Mouse (Mus musculus): ENCODE results near the gene Pias3. TPM values are rescaled to one million over a fixed set of nuclear protein-coding genes. Genes with fewer than 3 reads are reported as not detected.
"Not testable (repeated sequence)": the region's sequence is repeated elsewhere in the genome, so short reads cannot be mapped to it uniquely, and the experiment has no call there.

The Pias3 gene
- total and polyA plus RNA-seq, 2 experiments from 2014 or later, result 29.8 to 32.9 TPM

DNA sequence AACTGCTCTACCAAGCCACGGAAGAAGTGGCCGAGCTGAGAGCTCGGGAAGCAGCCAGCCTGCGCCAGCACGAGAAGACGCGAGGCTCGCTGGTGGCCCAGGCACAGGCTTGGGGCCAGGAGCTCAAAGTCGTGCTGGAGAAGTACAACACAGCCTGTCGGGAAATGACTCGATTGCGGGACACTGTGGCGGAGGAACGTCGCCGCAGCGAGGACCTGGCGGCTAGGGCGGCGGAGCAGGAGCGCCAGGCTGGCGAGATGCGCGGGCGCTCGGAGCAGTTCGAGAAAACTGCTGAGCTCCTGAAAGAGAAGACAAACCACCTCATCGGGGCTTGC lies 11.4 kb upstream of the Pias3 start:
- Histone ChIP-seq H3K9me3 (ENCODE audit: low read length) (no peaks in the 10 kb centered on the region), H3K27me3 (ENCODE audit: insufficient read depth, low read length) (no peaks in the 10 kb centered on the region; the same call in 1 of the 2 replicates), H3K4me2 (ENCODE audit: low read depth) (peak overlapping the region; percentile 43), H3K9ac (no peak overlapping the region), H3K4me3 (ENCODE audit: low read depth, low read length) (0 out of 2 replicates have a peak overlapping the region, but pooled peaks have one; percentile 5), H3K4me1 (ENCODE audit: insufficient read depth) (peaks cover 7% of the 10 kb centered on the region; the same call in 1 of the 2 replicates), H3K27ac (ENCODE audit: low read depth, low read length) (no peak overlapping the region), H3K36me3 (ENCODE audit: insufficient read depth) (no peaks in the 10 kb centered on the region)
- WGBS, result 33% methylated on average over 28 of the region's 28 CpGs
- DNase-seq (no peak), ATAC-seq (no peak)
- no peak for TF ChIP-seq CTCF (IDR thresholded peaks at IDR 0.05; ENCODE audit: low read depth)

- not testable (repeated sequence) for H3K4me3 ChIP-seq (ENCODE audit: low read depth, low read length); H3K9me3 ChIP-seq (ENCODE audit: low read length); H3K9ac ChIP-seq; H3K4me1 ChIP-seq (ENCODE audit: insufficient read depth); H3K4me2 ChIP-seq (ENCODE audit: low read depth); H3K27me3 ChIP-seq (ENCODE audit: insufficient read depth, low read length); H3K27ac ChIP-seq (ENCODE audit: low read depth, low read length); H3K36me3 ChIP-seq (ENCODE audit: insufficient read depth); ATAC-seq; DNase-seq
- 90% methylated on average over 5 of the region's 5 CpGs for WGBS
These were observed 10.1 kb upstream of the Pias3 start for GRCm38 (mm10) chr3:96686057-96686456.

GRCm38 (mm10) chr3:96688854-96689253 lies 7.3 kb upstream of the Pias3 start:
- 87% methylated on average over 11 of the region's 11 CpGs for WGBS
- H3K4me2 ChIP-seq (ENCODE audit: low read depth), result no peak overlapping the region
- no peaks in the 10 kb centered on the region; the same call in 1 of the 2 replicates for H3K27me3 ChIP-seq (ENCODE audit: insufficient read depth, low read length)
- H3K36me3 ChIP-seq (ENCODE audit: insufficient read depth), result no peaks in the 10 kb centered on the region
- TF ChIP-seq CTCF (IDR thresholded peaks at IDR 0.05; ENCODE audit: low read depth), result no peak
- H3K9ac ChIP-seq, result no peak overlapping the region
- H3K9me3 ChIP-seq (ENCODE audit: low read length), result no peaks in the 10 kb centered on the region
- H3K4me1 ChIP-seq (ENCODE audit: insufficient read depth), result no peaks in the 10 kb centered on the region
- ATAC-seq (no peak), DNase-seq (no peak)
- no peak overlapping the region for H3K4me3 ChIP-seq (ENCODE audit: low read depth, low read length)
- no peak overlapping the region for H3K27ac ChIP-seq (ENCODE audit: low read depth, low read length)

DNA sequence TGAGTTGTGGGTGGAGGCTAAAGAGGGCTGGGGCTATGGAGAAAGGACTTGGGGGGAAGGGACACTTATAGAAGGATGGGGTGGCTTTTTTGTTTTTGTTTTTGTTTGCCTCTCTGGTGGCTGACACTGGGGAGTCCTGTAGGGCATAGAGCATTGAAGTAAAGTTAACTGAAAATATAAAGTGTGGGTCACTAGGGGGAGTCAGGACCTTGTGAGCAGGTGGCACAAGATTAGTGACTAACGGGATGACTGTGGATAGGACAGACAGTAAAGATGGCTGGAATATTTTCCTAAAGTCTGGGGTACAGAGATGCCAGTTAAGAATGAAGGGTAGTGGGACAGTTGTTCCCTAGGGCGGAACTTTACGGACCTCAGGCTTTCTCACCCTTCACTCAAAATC lies 5.9 kb upstream of the Pias3 start:
- Histone ChIP-seq H3K36me3 (ENCODE audit: insufficient read depth) (no peaks in the 10 kb centered on the region), H3K27me3 (ENCODE audit: insufficient read depth, low read length) (no peaks in the 10 kb centered on the region), H3K27ac (ENCODE audit: low read depth, low read length) (no peak overlapping the region), H3K9ac (no peak overlapping the region), H3K9me3 (ENCODE audit: low read length) (no peaks in the 10 kb centered on the region), H3K4me2 (ENCODE audit: low read depth) (no peak overlapping the region), H3K4me3 (ENCODE audit: low read depth, low read length) (no peak overlapping the region), H3K4me1 (ENCODE audit: insufficient read depth) (no peaks in the 10 kb centered on the region)
- ATAC-seq, result no peak
- DNase-seq, result no peak
- TF ChIP-seq CTCF (IDR thresholded peaks at IDR 0.05; ENCODE audit: low read depth), result peak; percentile 19; the same call in 1 of the 2 replicates
- 48% methylated on average over 3 of the region's 3 CpGs for WGBS

DNA sequence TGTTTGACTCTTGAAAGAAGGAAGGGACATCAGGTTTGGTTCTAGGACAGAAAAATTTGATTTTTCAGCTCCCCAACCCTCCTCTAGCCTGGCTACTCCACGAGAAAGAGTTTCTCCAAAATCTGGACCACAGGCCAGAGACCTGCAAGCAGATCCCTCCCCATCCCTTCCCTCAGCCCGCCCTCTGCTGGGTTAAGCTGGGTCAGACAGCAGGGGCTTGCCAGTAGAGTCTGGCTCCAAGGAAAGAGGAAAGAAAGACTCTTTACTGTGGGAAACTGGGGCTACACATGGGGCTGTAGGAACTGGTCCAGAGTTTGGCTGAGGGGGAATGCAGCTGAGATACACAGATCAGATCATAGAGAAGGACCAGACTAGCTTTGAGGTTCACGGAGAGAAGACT lies 3.7 kb upstream of the Pias3 start:
- Histone ChIP-seq H3K9me3 (ENCODE audit: low read length) (no peaks in the 10 kb centered on the region), H3K4me3 (ENCODE audit: low read depth, low read length) (no peak overlapping the region), H3K4me1 (ENCODE audit: insufficient read depth) (0 out of 2 replicates have a peak, but pooled peaks cover 5% of the 10 kb centered on the region), H3K27ac (ENCODE audit: low read depth, low read length) (no peak overlapping the region), H3K9ac (no peak overlapping the region), H3K36me3 (ENCODE audit: insufficient read depth) (no peaks in the 10 kb centered on the region), H3K4me2 (ENCODE audit: low read depth) (no peak overlapping the region), H3K27me3 (ENCODE audit: insufficient read depth, low read length) (no peaks in the 10 kb centered on the region)
- DNase-seq (no peak), ATAC-seq (no peak)
- 12% methylated on average over 3 of the region's 3 CpGs for WGBS
- TF ChIP-seq CTCF (IDR thresholded peaks at IDR 0.05; ENCODE audit: low read depth), result peak; percentile 49

DNA sequence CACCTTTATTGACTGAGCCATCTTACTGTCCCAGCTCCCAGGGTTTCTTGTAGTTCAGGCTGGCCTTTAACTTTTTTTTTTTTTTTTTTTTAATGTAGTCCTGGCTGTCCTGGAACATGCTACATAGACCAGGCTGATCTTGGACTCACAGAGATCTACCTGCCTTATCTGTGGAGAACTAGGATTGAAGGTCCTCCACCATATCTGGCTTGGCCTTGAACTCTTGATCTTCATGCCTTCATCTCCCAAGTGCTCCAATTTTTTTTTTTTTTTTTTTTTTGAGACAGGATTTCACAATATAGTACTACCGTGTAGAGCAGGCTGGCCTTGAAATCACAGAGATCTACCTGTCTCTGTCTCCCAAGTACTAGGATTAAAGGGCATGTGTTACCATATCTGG lies 2.6 kb upstream of the Pias3 start:
- Histone ChIP-seq H3K4me1 (ENCODE audit: insufficient read depth) (peaks cover 9% of the 10 kb centered on the region), H3K4me2 (ENCODE audit: low read depth) (no peak overlapping the region), H3K27ac (ENCODE audit: low read depth, low read length) (no peak overlapping the region), H3K9ac (no peak overlapping the region), H3K36me3 (ENCODE audit: insufficient read depth) (no peaks in the 10 kb centered on the region), H3K27me3 (ENCODE audit: insufficient read depth, low read length) (no peaks in the 10 kb centered on the region), H3K9me3 (ENCODE audit: low read length) (no peaks in the 10 kb centered on the region), H3K4me3 (ENCODE audit: low read depth, low read length) (no peak overlapping the region)
- no peak for TF ChIP-seq CTCF (IDR thresholded peaks at IDR 0.05; ENCODE audit: low read depth)
- 97% methylated on average over 1 of the region's 1 CpGs for WGBS
- ATAC-seq (no peak), DNase-seq (no peak)

DNA sequence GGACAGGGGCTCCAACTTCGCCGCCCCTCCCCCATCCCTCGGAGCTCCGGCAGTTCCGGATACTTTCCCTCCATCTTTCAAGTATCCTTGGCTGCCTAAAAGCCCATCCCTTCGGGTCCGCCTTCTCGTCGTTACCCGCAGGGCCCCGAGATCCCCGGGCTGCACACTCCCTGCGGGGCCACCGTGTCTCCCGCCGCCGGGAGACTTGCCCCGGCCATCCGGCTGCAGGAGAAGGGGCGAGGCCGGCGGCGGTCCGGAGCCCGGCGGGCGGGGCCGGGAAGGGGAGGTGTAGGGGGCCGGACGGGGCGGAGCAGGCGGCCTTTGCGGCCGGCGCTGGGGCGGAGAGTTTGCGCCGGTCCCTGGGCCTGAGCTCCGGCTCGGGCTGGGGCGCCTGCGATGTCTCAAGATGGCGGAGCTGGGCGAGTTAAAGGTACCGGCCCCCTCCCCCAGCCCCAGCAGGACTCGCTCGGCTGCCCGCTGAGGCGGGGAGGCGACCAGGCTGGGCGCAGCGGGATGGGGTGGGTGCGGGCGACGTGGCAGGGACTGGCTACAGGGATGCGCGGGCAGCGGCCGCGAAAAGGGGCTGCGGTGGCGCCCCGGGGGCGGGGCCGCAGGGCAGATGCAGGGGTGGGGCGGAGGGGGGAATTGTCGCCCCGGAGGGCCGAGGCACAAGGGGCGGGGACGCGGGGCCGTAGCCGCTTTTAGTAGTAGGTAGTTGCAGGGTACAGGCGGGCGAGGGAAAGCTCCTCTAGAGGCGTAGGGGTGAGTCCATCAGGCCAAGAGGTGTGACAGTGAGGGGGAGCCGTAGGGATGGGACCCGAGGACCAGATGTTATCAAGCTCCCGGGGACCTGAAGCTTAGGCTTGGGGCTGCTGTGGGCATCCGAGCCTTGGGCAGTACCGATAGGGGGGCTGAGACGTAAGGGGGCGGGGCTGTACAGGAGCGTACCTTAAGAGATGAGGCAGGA lies 865 bp downstream of the Pias3 start:
- H3K4me1 ChIP-seq (ENCODE audit: insufficient read depth), result peaks cover 9% of the 10 kb centered on the region
- peak; percentile 6; the same call in 1 of the 2 replicates for TF ChIP-seq CTCF (IDR thresholded peaks at IDR 0.05; ENCODE audit: low read depth)
- peak overlapping the region; percentile 63 for H3K4me3 ChIP-seq (ENCODE audit: low read depth, low read length)
- DNase-seq (peak; percentile 84), ATAC-seq (peak; percentile 95)
- peaks cover 19% of the 10 kb centered on the region for H3K36me3 ChIP-seq (ENCODE audit: insufficient read depth)
- peak overlapping the region; percentile 92 for H3K9ac ChIP-seq
- peak overlapping the region; percentile 88 for H3K27ac ChIP-seq (ENCODE audit: low read depth, low read length)
- WGBS, result under 1% methylated on average over 83 of the region's 85 CpGs
- no peaks in the 10 kb centered on the region for H3K27me3 ChIP-seq (ENCODE audit: insufficient read depth, low read length)
- no peaks in the 10 kb centered on the region for H3K9me3 ChIP-seq (ENCODE audit: low read length)
- peak overlapping the region; percentile 77 for H3K4me2 ChIP-seq (ENCODE audit: low read depth)
